Mouse (Mus musculus): ENCODE measurements around the gene Nav3.

Nav3 gene

GRCm38 (mm10) chr10:109906413-109906785 is 549.6 kb downstream of the Nav3 start:
- DNase-seq (ENCODE audit: low spot score): no peak

- no peak for DNase-seq (ENCODE audit: low spot score)
These were observed 550.2 kb downstream of the Nav3 start for GRCm38 (mm10) chr10:109905649-109906412.

DNA sequence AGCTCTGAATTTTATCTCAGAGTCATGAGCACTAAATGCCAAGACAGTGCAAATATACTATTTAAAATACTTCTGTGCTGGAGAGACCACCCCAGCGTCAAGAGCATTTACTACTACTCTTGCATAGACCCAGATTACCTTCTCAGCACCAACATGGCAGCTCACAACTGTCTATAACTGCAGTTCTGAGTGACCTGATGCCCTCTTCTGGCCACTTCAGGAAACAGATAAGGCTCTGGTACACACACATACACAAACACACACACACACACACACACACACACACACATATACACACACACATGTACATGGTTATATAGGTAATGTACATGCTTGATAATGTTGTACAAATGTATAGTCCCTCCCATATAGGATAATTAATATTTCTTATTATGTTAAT is 551.2 kb downstream of the Nav3 start:
- DNase-seq (ENCODE audit: low spot score): no peak

GRCm38 (mm10) chr10:109903701-109904555 is 552.1 kb downstream of the Nav3 start:
- no peak for DNase-seq (ENCODE audit: low spot score)

DNA sequence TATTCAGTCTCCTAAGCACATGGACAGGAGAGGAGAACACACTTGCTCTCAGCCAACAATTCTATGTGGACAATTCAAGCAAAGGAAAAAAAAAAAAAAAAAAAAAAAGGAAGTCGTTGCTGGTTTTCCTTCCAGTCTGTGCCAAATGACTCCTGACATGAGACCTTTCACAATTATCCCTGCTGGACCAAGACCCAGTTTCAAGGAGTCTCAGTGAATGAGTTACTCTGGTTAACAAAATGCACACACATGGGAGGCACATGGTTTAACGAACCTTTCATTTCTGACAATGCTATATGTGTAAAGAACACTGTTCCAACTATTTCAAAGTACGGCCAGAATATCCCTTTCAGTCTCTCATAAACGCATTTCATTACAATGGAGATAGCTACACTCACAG is 552.8 kb downstream of the Nav3 start:
- no peak for DNase-seq (ENCODE audit: low spot score)

DNA sequence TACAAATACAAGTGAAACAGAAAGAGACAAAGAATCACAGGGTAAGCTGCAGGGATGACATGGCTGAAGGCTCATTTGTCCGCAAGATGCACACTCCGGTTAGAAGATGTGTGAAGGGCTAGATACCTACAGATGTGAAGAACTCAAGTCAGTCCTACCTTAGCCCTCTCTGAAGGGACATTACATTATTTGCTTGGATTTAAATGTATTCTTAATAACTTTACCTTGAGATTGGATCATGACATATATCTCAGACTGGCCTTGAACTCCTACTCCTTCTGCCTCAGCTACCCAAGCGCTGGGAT is 566.9 kb downstream of the Nav3 start:
- DNase-seq (ENCODE audit: low spot score): no peak

- DNase-seq (ENCODE audit: low spot score): no peak
These were observed 567.4 kb downstream of the Nav3 start for GRCm38 (mm10) chr10:109888355-109889170.

- DNase-seq (ENCODE audit: low spot score): no peak
These were observed 568.8 kb downstream of the Nav3 start for GRCm38 (mm10) chr10:109887160-109887559.

DNA sequence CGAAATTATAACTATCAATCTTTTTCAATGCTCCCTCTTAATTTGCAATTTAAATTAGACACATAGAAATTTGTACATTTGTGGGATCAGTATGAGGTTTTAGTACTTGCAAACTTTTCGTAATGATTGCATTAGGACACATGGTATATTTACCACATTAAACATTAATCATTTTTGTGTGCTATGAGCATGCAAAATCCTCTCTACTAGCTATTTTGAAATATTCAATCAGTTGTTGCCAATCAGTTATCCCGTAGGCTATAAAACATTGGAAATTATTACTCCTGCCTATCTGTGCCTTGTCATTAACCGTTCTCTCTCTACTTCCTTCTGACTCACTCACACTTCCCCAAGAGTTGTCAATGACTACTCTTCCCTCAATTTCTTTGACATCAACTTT is 579.9 kb downstream of the Nav3 start:
- no peak for DNase-seq (ENCODE audit: low spot score)

GRCm38 (mm10) chr10:109875312-109875830 is 580.6 kb downstream of the Nav3 start:
- DNase-seq (ENCODE audit: low spot score): no peak

- DNase-seq (ENCODE audit: low spot score): no peak
These were observed 581.2 kb downstream of the Nav3 start for GRCm38 (mm10) chr10:109874652-109875311.

DNA sequence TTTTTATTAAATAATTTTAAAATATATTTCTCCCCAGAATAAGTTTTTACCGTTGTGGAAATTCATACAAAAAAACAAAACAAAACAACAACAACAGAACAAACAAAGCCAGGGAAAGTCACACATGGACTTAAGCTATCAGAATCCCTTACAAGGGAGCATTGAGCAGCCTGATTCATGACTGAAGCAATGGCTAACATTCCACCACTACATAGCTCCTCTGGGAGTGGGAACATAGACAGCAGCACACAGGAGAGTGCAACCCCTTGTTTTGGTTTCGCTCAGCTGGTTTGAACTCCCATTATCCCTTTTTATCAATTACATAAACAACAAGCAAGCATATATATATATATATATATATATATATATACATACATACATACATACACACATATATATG is 589.9 kb downstream of the Nav3 start:
- DNase-seq (ENCODE audit: low spot score): no peak

DNA sequence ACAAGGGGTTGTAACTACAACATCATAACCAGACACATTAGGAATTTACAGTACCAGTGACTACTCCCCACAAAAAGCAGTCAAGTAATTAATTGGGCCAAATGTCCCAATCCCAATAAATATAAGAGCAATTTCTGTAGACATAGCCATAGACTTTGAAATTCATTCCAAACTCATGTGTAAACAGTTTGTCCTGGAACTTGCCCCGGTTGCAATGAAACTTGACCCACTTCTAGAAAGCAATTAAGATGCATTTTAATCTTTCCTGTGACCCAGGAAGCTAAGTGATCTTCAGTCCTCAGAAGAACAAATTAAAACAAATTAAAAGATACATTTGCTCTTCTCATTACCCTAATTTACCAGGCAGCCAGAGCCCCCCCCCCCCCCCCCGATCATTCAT is 590.6 kb downstream of the Nav3 start:
- no peak for DNase-seq (ENCODE audit: low spot score)

GRCm38 (mm10) chr10:109864708-109865107 is 591.3 kb downstream of the Nav3 start:
- DNase-seq (ENCODE audit: low spot score): no peak

- no peak for DNase-seq (ENCODE audit: low spot score)
These were observed 594.7 kb downstream of the Nav3 start for GRCm38 (mm10) chr10:109861275-109861674.

GRCm38 (mm10) chr10:109858568-109858967 is 597.4 kb downstream of the Nav3 start:
- DNase-seq (ENCODE audit: low spot score): no peak

DNA sequence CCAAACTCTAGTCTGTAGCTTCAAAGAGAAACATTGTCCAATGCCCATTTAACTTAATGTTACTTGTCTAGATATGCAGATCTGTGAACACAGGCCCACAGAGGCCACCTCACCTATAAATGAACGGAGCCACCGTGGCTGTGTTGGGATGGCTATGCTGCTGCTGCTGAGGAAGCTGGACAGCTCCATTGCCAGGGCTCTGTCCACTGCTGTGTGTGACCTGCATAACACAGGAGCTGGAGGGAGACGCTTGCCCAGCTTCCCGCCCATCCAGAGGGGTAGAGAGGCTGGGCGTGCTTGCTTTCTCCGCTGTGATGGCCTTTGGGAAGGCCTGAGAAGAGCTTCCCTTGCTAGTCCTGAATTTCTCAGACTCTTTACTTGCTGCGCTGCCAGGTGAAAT is 603.6 kb downstream of the Nav3 start:
- no peak for DNase-seq (ENCODE audit: low spot score)

GRCm38 (mm10) chr10:109847631-109848030 is 608.4 kb downstream of the Nav3 start:
- no peak for DNase-seq (ENCODE audit: low spot score)

DNA sequence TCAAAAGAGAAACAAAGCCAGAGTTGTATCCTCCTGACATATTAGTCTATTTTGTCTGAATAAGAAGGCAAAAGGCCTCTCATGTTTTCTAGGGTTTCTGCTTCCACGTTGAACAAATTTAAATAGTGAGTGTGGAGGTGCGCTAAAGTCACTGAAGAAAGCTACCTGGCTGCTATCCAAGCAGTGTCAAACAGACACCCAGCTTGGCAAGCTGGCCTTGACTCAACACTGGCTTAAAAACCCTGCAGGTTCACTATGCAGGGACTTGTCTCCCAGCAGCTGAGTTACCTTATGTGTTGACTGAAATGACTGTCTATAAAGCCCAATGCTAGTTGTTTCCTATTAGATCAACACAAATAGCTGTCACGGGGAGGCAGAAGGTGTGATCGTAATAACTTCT is 612.3 kb downstream of the Nav3 start:
- DNase-seq (ENCODE audit: low spot score): no peak

- no peak for DNase-seq (ENCODE audit: low spot score)
These were observed 623.2 kb downstream of the Nav3 start for GRCm38 (mm10) chr10:109832768-109833291.

DNA sequence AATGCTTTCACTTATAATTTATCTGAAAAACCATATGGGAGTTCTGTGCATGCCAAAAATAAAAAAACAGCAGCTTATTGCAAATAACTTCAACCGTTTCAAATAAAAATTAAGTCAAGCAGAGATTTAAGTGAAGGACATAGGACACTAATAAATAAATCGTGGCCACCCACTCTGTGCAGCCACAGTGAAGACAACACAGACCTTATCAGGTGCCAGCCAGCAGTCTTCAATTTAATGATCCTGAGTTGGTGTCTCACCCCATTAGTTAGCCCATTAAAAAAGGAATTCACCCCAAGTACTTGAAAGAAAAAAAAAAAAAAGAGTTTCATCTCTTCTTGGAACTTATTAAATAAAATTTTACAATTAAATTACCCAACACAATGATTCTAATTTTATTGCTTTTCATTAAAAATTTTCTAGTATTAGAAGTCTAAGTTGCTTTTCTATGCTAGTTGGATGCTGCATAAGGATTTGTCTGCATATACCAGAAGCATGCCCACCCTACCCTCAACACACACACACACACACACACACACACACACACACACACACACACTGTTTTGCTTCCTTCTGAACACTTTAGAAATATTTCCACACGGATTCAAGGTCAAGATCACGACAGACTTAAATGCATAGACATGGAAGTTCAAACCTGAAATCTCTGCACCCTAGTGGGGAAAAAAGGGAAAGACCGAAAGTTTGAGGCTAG is 649.1 kb downstream of the Nav3 start:
- no peak for DNase-seq (ENCODE audit: low spot score)
